Comparison of ENCODE assay signal across 12 mouse cellular contexts in genomic region chr5:63821176-63821575, GRCm38 (mm10). TPM values are rescaled to one million over a fixed set of nuclear protein-coding genes. Genes with fewer than 3 reads are reported as not detected.
DNase-seq lines count a peak whose midpoint lies in the region; ATAC-seq and TF ChIP-seq lines count a peak whose summit lies in the region.
"Had no signal": no experiment of that assay in that cellular context is flagged by ENCODE, and none has a peak within 500 bp of the region (broad histone marks: within the 10 kb centered on the region; RNA-seq: fewer than 3 reads in every experiment).

No protein-coding gene starts in this region.

- no peaks in the 10 kb centered on the region; the same call in 1 of the 2 replicates for H3K4me1 ChIP-seq in spleen, adult 2 months (ENCODE audit: control insufficient read depth, insufficient read depth, insufficient read length)
- peaks cover 31% of the 10 kb centered on the region for H3K4me1 ChIP-seq in lung, embryonic 16.5 days (replicated peaks; ENCODE audit: control insufficient read depth, insufficient read depth, low read length)
- H3K4me1 ChIP-seq in stomach, embryonic 16.5 days (ENCODE audit: control insufficient read depth, insufficient read depth, low read length), result peaks cover 7% of the 10 kb centered on the region; the same call in 1 of the 2 replicates
- H3K4me1 ChIP-seq: megakaryocyte, embryonic 14.5 days; neural tube, embryonic 12.5 days had no signal

- no peaks in the 10 kb centered on the region for H3K36me3 ChIP-seq in spleen, adult 2 months (ENCODE audit: control insufficient read depth, insufficient read depth, low read length)
- no peaks in the 10 kb centered on the region for H3K36me3 ChIP-seq in lung, embryonic 16.5 days (ENCODE audit: control insufficient read depth, insufficient read depth, low read length)
- no peaks in the 10 kb centered on the region for H3K36me3 ChIP-seq in stomach, embryonic 16.5 days (ENCODE audit: control insufficient read depth, insufficient read depth, low read length)
- H3K36me3 ChIP-seq: neural tube, embryonic 12.5 days had no signal

- 78% methylated on average over 5 of the region's 5 CpGs for WGBS in spleen, adult 2 months
- WGBS in lung, embryonic 16.5 days, result 80% methylated on average over 5 of the region's 5 CpGs
- WGBS in stomach, embryonic 16.5 days, result 82% methylated on average over 5 of the region's 5 CpGs

- H3K9ac ChIP-seq in lung, embryonic 16.5 days (ENCODE audit: low read length), result no peak overlapping the region
- H3K9ac ChIP-seq in stomach, embryonic 16.5 days (ENCODE audit: low read length), result no peak overlapping the region
- H3K9ac ChIP-seq: neural tube, embryonic 12.5 days had no signal

- no peaks in the 10 kb centered on the region for H3K27me3 ChIP-seq in spleen, adult 2 months (ENCODE audit: control insufficient read depth, insufficient read depth, low read length)
- H3K27me3 ChIP-seq in lung, embryonic 16.5 days (ENCODE audit: control insufficient read depth, insufficient read depth, low read depth, low read length), result no peaks in the 10 kb centered on the region
- no peaks in the 10 kb centered on the region for H3K27me3 ChIP-seq in stomach, embryonic 16.5 days (ENCODE audit: control insufficient read depth, insufficient read depth, low read length)
- H3K27me3 ChIP-seq: neural tube, embryonic 12.5 days had no signal

- TF ChIP-seq CTCF in spleen, adult 2 months (IDR thresholded peaks at IDR 0.05; ENCODE audit: extremely low read depth, insufficient read depth, insufficient read length, insufficient replicate concordance), result 0 out of 2 replicates have a peak, but pooled peaks have one; percentile 2

- DNase-seq in spleen, adult 2 months (ENCODE audit: low read depth in 1 of 2, low spot score in 2 of 2), result peak in 1 of 2 experiments; percentile 16
- no peak for DNase-seq in spleen, postnatal 36 days (ENCODE audit: low spot score in 2 of 2)
- DNase-seq in left cerebral cortex, adult 18-20 months (ENCODE audit: low spot score in 2 of 2), result no peak
- DNase-seq in ovary, adult 18-20 months (ENCODE audit: low spot score), result no peak
- DNase-seq: adrenal gland, postnatal 36 days; kidney, adult 11 months had no signal

- H3K27ac ChIP-seq in spleen, adult 2 months (ENCODE audit: insufficient read depth, low read length), result no peak overlapping the region
- H3K27ac ChIP-seq in lung, embryonic 16.5 days (ENCODE audit: low read length), result peak overlapping the region; percentile 57
- peak overlapping the region; percentile 50 for H3K27ac ChIP-seq in stomach, embryonic 16.5 days (ENCODE audit: low read length)
- H3K27ac ChIP-seq: neural tube, embryonic 12.5 days had no signal

- no peak for TF ChIP-seq POLR2A in spleen, adult 2 months (IDR thresholded peaks at IDR 0.05; ENCODE audit: low read depth, low read length)

- H3K4me3 ChIP-seq in spleen, adult 2 months (ENCODE audit: extremely low read depth, insufficient read depth, insufficient read length), result no peak overlapping the region
- no peak overlapping the region for H3K4me3 ChIP-seq in lung, embryonic 16.5 days (ENCODE audit: low read length)
- no peak overlapping the region for H3K4me3 ChIP-seq in stomach, embryonic 16.5 days (replicated peaks; ENCODE audit: low read length)
- H3K4me3 ChIP-seq: megakaryocyte, embryonic 14.5 days; neural tube, embryonic 12.5 days had no signal

- no peaks in the 10 kb centered on the region for H3K9me3 ChIP-seq in lung, embryonic 16.5 days (ENCODE audit: control insufficient read depth, low read length)
- H3K9me3 ChIP-seq in stomach, embryonic 16.5 days (replicated peaks; ENCODE audit: control insufficient read depth, low read length), result no peaks in the 10 kb centered on the region
- H3K9me3 ChIP-seq: megakaryocyte, embryonic 14.5 days; neural tube, embryonic 12.5 days had no signal

- peak; percentile 40; the same call in 1 of the 2 replicates for ATAC-seq in common myeloid progenitor, adult 5-6 weeks (replicated peaks; ENCODE audit: low read depth, poor library complexity, severe bottlenecking)
- ATAC-seq in lung, embryonic 16.5 days (ENCODE audit: low read depth), result no peak
- ATAC-seq in stomach, embryonic 16.5 days (ENCODE audit: insufficient read depth, low FRiP score), result no peak
- ATAC-seq in erythroblast, adult 5-6 weeks (replicated peaks; ENCODE audit: low FRiP score, poor library complexity, severe bottlenecking), result no peak

- no peak overlapping the region for H3K4me2 ChIP-seq in lung, embryonic 16.5 days (ENCODE audit: low read depth, low read length)
- H3K4me2 ChIP-seq in stomach, embryonic 16.5 days (ENCODE audit: low read depth, low read length), result no peak overlapping the region
- H3K4me2 ChIP-seq: neural tube, embryonic 12.5 days had no signal

RNA-seq across cellular contexts. Expression of gene 0610040J01Rik, which starts 9.0 kb away (rescaled TPM):
- 1.3 and 1.4 TPM in 2 replicates for polyA plus RNA-seq in spleen, adult 2 months (2012; rRNA removed)
- total RNA-seq in common myeloid progenitor, adult 5-6 weeks (2017), result 1.6 and 2.4 TPM in 2 replicates
- polyA plus RNA-seq in lung, embryonic 16.5 days (2015; fragmentation: Nextera tagmentation; extraction: Ambion mirVana), result 26.7 and 27.7 TPM in 2 replicates
- polyA plus RNA-seq in stomach, embryonic 16.5 days (2015; fragmentation: Nextera tagmentation; extraction: Ambion mirVana), result 53.9 and 62.5 TPM in 2 replicates
- total RNA-seq in erythroblast, adult 5-6 weeks (2015; ENCODE audit: low replicate concordance), result 0.77 TPM in 1 of 2 replicates, not detected in the other
- 2.4 TPM in 1 of 2 replicates, not detected in the other for total RNA-seq in erythroblast, adult 5-6 weeks (2017; ENCODE audit: low replicate concordance)
- total RNA-seq in left cerebral cortex, adult 18-20 months (2021), result 1 to 10 TPM; 3.0 to 3.5 TPM
